ENCODE assay signal across 8 mouse cellular contexts in genomic region chr12:24948344-24948743, GRCm38 (mm10). TPM values are rescaled to one million over a fixed set of nuclear protein-coding genes. Genes with fewer than 3 reads are reported as not detected.
DNase-seq lines count a peak whose midpoint lies in the region; TF ChIP-seq lines count a peak whose summit lies in the region.

No protein-coding gene starts in this region.

- DNase-seq in gastrocnemius, postnatal 10 days: peak; percentile 14
- DNase-seq in gastrocnemius, adult 18-20 months (ENCODE audit: low spot score): no peak
- peak; percentile 12 to 14 for DNase-seq in B cell, adult 2 months
- peak; percentile 74 for DNase-seq in brain, embryonic 14.5 days (ENCODE audit: low read depth)
- peak; percentile 66 for DNase-seq in forelimb bud, embryonic 11.5 days (ENCODE audit: low read depth, low spot score)
- DNase-seq in kidney, postnatal 36 days: peak; percentile 49 to 51
- peak; percentile 49 for DNase-seq in naive thymus-derived CD4-positive, alpha-beta T cell, adult 2 months (ENCODE audit: low read depth)
- no peak for DNase-seq in right cerebral cortex, adult 18-20 months

- no peak for TF ChIP-seq POLR2A in brain, embryonic 14.5 days (IDR thresholded peaks at IDR 0.05; ENCODE audit: borderline replicate concordance, extremely low read depth, insufficient read depth, insufficient read length, poor library complexity, severe bottlenecking)

- peak; percentile 67; the same call in 1 of the 2 replicates for TF ChIP-seq CTCF in brain, embryonic 14.5 days (IDR thresholded peaks at IDR 0.05; ENCODE audit: borderline replicate concordance, extremely low read depth, insufficient read depth, insufficient read length)

RNA-seq across cellular contexts. Expression of gene Kidins220, which starts 26.4 kb away (rescaled TPM):
- 10 to 100 TPM; 38.4 to 57.8 TPM for total RNA-seq in gastrocnemius, postnatal 10 days (2021)
- 10 to 100 TPM; 54.0 to 57.9 TPM for total RNA-seq in gastrocnemius, adult 18-20 months (2021)
- 205 and 265 TPM in 2 replicates for polyA plus RNA-seq in brain, embryonic 14.5 days (2012; rRNA removed)

Comparison
In these comparisons a context has a peak if more than half of its experiments do, and no peak if none do; other contexts are left out.
1. DNase-seq: peak in gastrocnemius, postnatal 10 days (single experiment), B cell, adult 2 months (2 of 2), brain, embryonic 14.5 days (single experiment), forelimb bud, embryonic 11.5 days (single experiment), kidney, postnatal 36 days (2 of 2) and naive thymus-derived CD4-positive, alpha-beta T cell, adult 2 months (single experiment); none in gastrocnemius, adult 18-20 months (single experiment) and right cerebral cortex, adult 18-20 months (single experiment).